Mouse (Mus musculus): ENCODE results near the gene Gxylt1.

DNA sequence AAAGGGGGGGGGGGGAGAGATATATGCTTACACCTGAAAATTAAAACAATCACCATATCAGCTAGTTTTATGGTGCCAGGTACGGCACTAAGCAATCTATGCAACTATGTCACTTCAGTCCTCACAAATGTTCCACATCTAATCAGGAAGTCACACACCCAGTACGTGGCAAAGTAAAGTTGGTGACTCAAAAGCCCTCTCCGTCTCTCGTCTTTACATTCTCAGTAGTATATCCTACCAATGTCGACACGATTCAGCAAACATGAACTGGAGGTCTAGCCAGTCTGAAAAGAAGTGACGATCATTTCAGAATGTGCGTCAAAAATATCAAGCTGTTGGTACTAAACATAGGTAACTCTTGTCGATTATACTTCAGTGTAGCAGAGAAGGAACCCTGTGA, 2.0 kb downstream of the Gxylt1 start:
- TF ChIP-seq CTCF (IDR thresholded peaks at IDR 0.05; ENCODE audit: borderline replicate concordance, extremely low read depth, insufficient read depth, insufficient read length) (no peak), POLR2A (IDR thresholded peaks at IDR 0.05; ENCODE audit: borderline replicate concordance, extremely low read depth, insufficient read depth, insufficient read length, poor library complexity, severe bottlenecking) (no peak)

All from brain, embryonic 14.5 days (tissue).